Mouse (Mus musculus) spleen, adult 2 months (tissue): Measurements from ENCODE around the gene Cpsf4l.

ENCODE experiments used
- CTCF ChIP-seq: fragments of 200-500 bp; IDR thresholded peaks from 2 replicates; pipeline ENCODE4 v1.5.1; 2011; ENCODE audit warnings: mild to moderate bottlenecking, inconsistent platforms; ENCODE audit not compliant: insufficient read depth, insufficient read length, insufficient replicate concordance; ENCODE audit errors: extremely low read depth
- POLR2A ChIP-seq: fragments of 200-500 bp; IDR thresholded peaks from 2 replicates; pipeline ENCODE4 v1.6.1; 2011; ENCODE audit warnings: low read depth, low read length, inconsistent platforms

DNA sequence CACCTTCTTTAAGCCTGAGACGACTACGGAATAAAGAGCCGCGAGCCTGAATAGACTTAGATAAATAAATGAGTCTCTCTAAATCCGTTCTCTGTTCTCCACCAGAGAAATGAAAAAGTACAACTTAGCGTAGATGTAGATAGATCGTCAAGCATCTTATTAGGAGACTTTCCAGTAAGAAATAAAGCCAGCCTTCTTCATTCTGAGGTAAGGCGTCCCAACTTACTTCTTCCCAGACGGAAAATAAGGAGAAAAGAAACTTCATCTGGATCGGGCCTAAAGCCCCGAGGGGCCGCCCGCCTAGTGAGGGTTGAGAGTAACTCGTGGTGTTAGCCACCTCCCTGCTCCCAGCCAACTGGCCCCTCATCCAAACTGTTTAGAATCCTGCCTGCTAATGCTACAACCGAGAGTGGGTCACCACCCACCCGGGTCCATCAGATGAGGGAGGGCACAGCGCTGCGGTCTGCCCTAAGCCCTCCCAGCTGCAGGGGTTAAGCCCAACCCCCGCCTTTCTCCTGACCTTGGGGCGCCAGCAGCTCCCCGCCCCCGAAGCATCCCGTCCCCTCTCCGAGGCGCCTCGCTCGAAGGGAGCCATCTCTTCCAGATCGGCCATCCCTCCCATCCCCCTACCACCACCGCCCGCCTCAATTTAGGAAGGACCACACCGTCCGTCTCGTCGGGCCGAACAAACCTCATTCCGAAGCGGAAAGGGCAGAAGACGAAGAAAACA lies 26.8 kb downstream of the Cpsf4l start:
- TF ChIP-seq CTCF: no peak
- TF ChIP-seq POLR2A: no peak
